Mouse (Mus musculus) heart, adult 2 months (tissue): ENCODE measurements around the gene Tm7sf3. TPM values are rescaled to one million over a fixed set of nuclear protein-coding genes. Genes with fewer than 3 reads are reported as not detected.
A peak's percentile ranks its signal among the peaks of the same experiment; 100 is the strongest.

Experiments
- DNase-seq, 2 experiments: peaks; one replicate each; pipeline ENCODE4 v3.0.0; 2021
- H3K27ac ChIP-seq: fragments of 200-600 bp; 2 replicates; pipeline ENCODE4 v1.8.1; 2022
- H3K27me3 ChIP-seq: fragments of 200-500 bp; 2 replicates; pipeline ENCODE4 v1.6.1; 2012; ENCODE audit warnings: mild to moderate bottlenecking, low read length, inconsistent platforms, mixed read lengths; ENCODE audit not compliant: control insufficient read depth, insufficient read depth
- H3K36me3 ChIP-seq: fragments of 200-500 bp; 2 replicates; pipeline ENCODE4 v1.6.1; 2012; ENCODE audit warnings: low read length, inconsistent platforms; ENCODE audit not compliant: control insufficient read depth, insufficient read depth
- H3K4me1 ChIP-seq: fragments of 200-500 bp; 2 replicates; pipeline ENCODE4 v1.6.1; 2011; ENCODE audit warnings: low read length; ENCODE audit not compliant: control insufficient read depth, insufficient read depth
- H3K4me3 ChIP-seq: fragments of 200-600 bp; 2 replicates; pipeline ENCODE4 v1.8.1; 2022
- H3K79me2 ChIP-seq: fragments of 200-500 bp; replicated peaks from 2 replicates; pipeline ENCODE4 v1.6.1; 2012; ENCODE audit warnings: mild to moderate bottlenecking, inconsistent platforms, low read length, moderate library complexity, mixed read lengths; ENCODE audit not compliant: control insufficient read depth, insufficient read depth
- H3K9ac ChIP-seq: fragments of 200-500 bp; 2 replicates; pipeline ENCODE4 v1.6.1; 2012; ENCODE audit warnings: low read depth, mild to moderate bottlenecking, control low read depth, inconsistent platforms, low read length, mixed read lengths
- CTCF ChIP-seq: fragments of 200-600 bp; IDR thresholded peaks from 2 replicates; pipeline ENCODE4 v1.8.1; 2022; ENCODE audit warnings: antibody characterized with exemption, mild to moderate bottlenecking, moderate library complexity
- EP300 ChIP-seq: fragments of 200-500 bp; IDR thresholded peaks from 2 replicates; pipeline ENCODE4 v1.6.1; 2011; ENCODE audit warnings: low read depth, low read length, control low read depth; ENCODE audit not compliant: insufficient read depth
- POLR2A ChIP-seq: fragments of 200-500 bp; IDR thresholded peaks from 2 replicates; pipeline ENCODE4 v1.6.1; 2011; ENCODE audit warnings: mild to moderate bottlenecking, low read depth, low read length, control low read depth; ENCODE audit not compliant: insufficient read depth
- WGBS: fragments of 180-500 bp; shearing (Covaris S2); methylation state at CpG from one replicate; pipeline ENCODE4 v1.1.7; 2018; 5-methylcytosine and 5-hydroxymethylcytosine counted together
- intact Hi-C: fragments of 180-260 bp; cut with DNase I; formaldehyde crosslinking; loops from one replicate; pipeline ENCODE4 v1.15.1; 2025
- polyA plus RNA-seq: library from polyadenylated mRNA; depleted of rRNA; stranded (reverse); fragments of >200 nt; gene quantifications from 2 replicates; pipeline ENCODE4 v1.2.3, GENCODE M21; 2012
- total RNA-seq, 2 experiments: library from RNA; stranded (reverse); gene quantifications; 2 replicates each; pipeline ENCODE4 v1.2.3; 2021

Tm7sf3 gene
- total and polyA plus RNA-seq, 3 experiments: 9.7 to 18.0 (median 14.6) TPM

GRCm38 (mm10) chr6:146634759-146635606 is 7.6 kb downstream of the Tm7sf3 start:
- Histone ChIP-seq H3K4me3 (no peak overlapping the region), H3K4me1 (peaks cover 5% of the 10 kb centered on the region), H3K27ac (no peak overlapping the region), H3K79me2 (no peaks in the 10 kb centered on the region), H3K9ac (no peak overlapping the region), H3K27me3 (no peaks in the 10 kb centered on the region), H3K36me3 (no peaks in the 10 kb centered on the region)
- 40% methylated on average over 4 of the region's 4 CpGs for WGBS
- intact Hi-C loops: no loop called here
- no peak for DNase-seq
- TF ChIP-seq POLR2A: no peak
- TF ChIP-seq CTCF: no peak
- no peak for TF ChIP-seq EP300

GRCm38 (mm10) chr6:146634015-146634722 is 8.5 kb downstream of the Tm7sf3 start:
- 2% methylated on average over 81 of the region's 82 CpGs for WGBS
- H3K4me3 ChIP-seq: peak overlapping the region; percentile 97
- no peaks in the 10 kb centered on the region for H3K36me3 ChIP-seq
- H3K27me3 ChIP-seq: no peaks in the 10 kb centered on the region
- H3K79me2 ChIP-seq: no peaks in the 10 kb centered on the region
- H3K4me1 ChIP-seq: peaks cover 5% of the 10 kb centered on the region
- TF ChIP-seq CTCF: 0 out of 2 replicates have a peak, but pooled peaks have one; percentile 10
- TF ChIP-seq EP300: no peak
- H3K9ac ChIP-seq: peak overlapping the region; percentile 79
- intact Hi-C loops: no loop called here
- H3K27ac ChIP-seq: peak overlapping the region; percentile 90
- DNase-seq: peak; percentile 86 to 91

GRCm38 (mm10) chr6:146633629-146634014 is 9.0 kb downstream of the Tm7sf3 start:
- 11% methylated on average over 14 of the region's 14 CpGs for WGBS
- Histone ChIP-seq H3K79me2 (no peaks in the 10 kb centered on the region), H3K27ac (peak overlapping the region; percentile 90), H3K9ac (peak overlapping the region; percentile 79), H3K36me3 (no peaks in the 10 kb centered on the region), H3K4me3 (peak overlapping the region; percentile 97), H3K27me3 (no peaks in the 10 kb centered on the region), H3K4me1 (peaks cover 5% of the 10 kb centered on the region)
- intact Hi-C loops: no loop called here
- TF ChIP-seq CTCF (no peak), EP300 (no peak), POLR2A (no peak; the same call in 1 of the 2 replicates)
- peak in 1 of 2 experiments; percentile 38 for DNase-seq

- 61% methylated on average over 8 of the region's 8 CpGs for WGBS
- Histone ChIP-seq H3K9ac (peak overlapping the region; percentile 40; the same call in 1 of the 2 replicates), H3K36me3 (no peaks in the 10 kb centered on the region), H3K4me3 (no peak overlapping the region; the same call in 1 of the 2 replicates), H3K79me2 (no peaks in the 10 kb centered on the region), H3K27me3 (no peaks in the 10 kb centered on the region), H3K27ac (0 out of 2 replicates have a peak overlapping the region, but pooled peaks have one; percentile 10), H3K4me1 (peaks cover 5% of the 10 kb centered on the region)
- DNase-seq: no peak
- TF ChIP-seq POLR2A (no peak), CTCF (no peak), EP300 (no peak)
- intact Hi-C loops: no loop called here
Measured at GRCm38 (mm10) chr6:146633097-146633496, 9.5 kb downstream of the Tm7sf3 start.

GRCm38 (mm10) chr6:146632403-146632802 is 10.2 kb downstream of the Tm7sf3 start:
- Histone ChIP-seq H3K79me2 (no peaks in the 10 kb centered on the region), H3K27ac (no peak overlapping the region), H3K4me1 (peaks cover 5% of the 10 kb centered on the region), H3K4me3 (no peak overlapping the region), H3K9ac (no peak overlapping the region), H3K27me3 (no peaks in the 10 kb centered on the region), H3K36me3 (no peaks in the 10 kb centered on the region)
- no peak for DNase-seq
- WGBS: 67% methylated on average over 9 of the region's 9 CpGs
- intact Hi-C loops: no loop called here
- TF ChIP-seq POLR2A (no peak), CTCF (no peak), EP300 (no peak)

GRCm38 (mm10) chr6:146631847-146632246 is 10.8 kb downstream of the Tm7sf3 start:
- H3K9ac ChIP-seq: no peak overlapping the region
- WGBS: 88% methylated on average over 8 of the region's 8 CpGs
- intact Hi-C loops: no loop called here

More at GRCm38 (mm10) chr6:146631847-146632246, 10.8 kb downstream of the Tm7sf3 start:
- Histone ChIP-seq H3K4me1 (peaks cover 5% of the 10 kb centered on the region), H3K79me2 (no peaks in the 10 kb centered on the region), H3K4me3 (no peak overlapping the region), H3K27ac (no peak overlapping the region), H3K36me3 (no peaks in the 10 kb centered on the region), H3K27me3 (no peaks in the 10 kb centered on the region)
- TF ChIP-seq POLR2A (no peak), CTCF (no peak), EP300 (no peak)
- DNase-seq: no peak
